Mouse (Mus musculus): ENCODE data around the gene Dand5. TPM values are rescaled to one million over a fixed set of nuclear protein-coding genes. Genes with fewer than 3 reads are reported as not detected.

Dand5 gene
- total RNA-seq (2021) = 1 to 10 TPM; 4.9 to 5.5 TPM

DNA sequence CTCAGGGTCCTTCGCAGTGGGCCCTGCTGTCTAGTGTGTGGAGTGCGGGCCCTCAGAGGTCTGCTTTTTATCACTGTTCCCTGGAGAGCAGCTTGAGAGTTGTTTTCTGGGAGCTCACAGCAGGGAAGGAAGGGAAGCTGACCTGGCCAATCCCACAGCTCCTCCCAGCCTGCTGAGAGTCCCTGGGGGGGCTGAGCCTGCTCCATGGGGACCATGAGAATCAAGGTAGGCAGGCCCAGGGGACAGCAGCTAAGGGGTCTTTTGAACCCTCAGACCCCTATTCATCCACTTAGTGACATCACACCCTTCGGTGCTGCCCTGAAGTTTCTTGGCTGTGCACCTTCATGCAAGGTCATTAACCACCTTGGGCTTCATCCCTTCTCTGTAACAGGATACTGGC, at the start of gene Dand5:
TSS of gene Dand5 (minus strand) at position 101 of the 400 bp plus-strand sequence.
- intact Hi-C loops (cut with DNase I) = no loop called here

GRCm38 (mm10) chr8:84871376-84872308, 49.0 kb upstream of the Dand5 start, which contains the start of gene Syce2:
Gene Syce2 (plus strand): TSS chr8:84872111.
- intact Hi-C loops (cut with DNase I) = no loop called here
- peak; percentile 74 for DNase-seq

More for the DNA sequence above, at the start of gene Dand5:
- DNase-seq = no peak

GRCm38 (mm10) chr8:84856864-84857441, 34.3 kb upstream of the Dand5 start, which contains the start of gene Farsa:
Gene Farsa (plus strand): TSS chr8:84856989.
- intact Hi-C loops (cut with DNase I) = loop anchor here (5.0 kb wide), 1 partner anchor 105 kb away; no protein-coding TSS in a partner anchor
- DNase-seq = peak; percentile 93

DNA sequence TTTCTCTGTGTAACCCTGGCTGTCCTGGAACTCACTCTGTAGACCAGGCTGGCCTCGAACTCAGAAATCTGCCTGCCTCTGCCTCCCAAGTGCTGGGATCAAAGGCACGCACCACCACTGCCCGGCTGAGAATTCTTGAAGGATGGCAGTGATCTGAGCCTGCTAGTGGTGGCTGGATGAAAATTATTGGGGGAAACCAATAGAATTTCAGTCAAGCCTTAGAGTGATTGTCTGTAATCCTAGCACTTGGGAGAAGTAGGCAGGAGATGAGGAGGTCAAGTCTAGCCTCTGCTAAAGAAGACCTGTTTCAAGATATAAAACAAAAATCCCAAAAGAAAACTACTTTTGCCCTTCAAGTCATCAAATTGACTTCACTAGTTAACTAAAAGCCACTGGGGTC, 33.8 kb upstream of the Dand5 start:
- no peak for DNase-seq
- intact Hi-C loops (cut with DNase I) = loop anchor here (5.0 kb wide), 1 partner anchor 106 kb away; no protein-coding TSS in a partner anchor

- DNase-seq = no peak
- intact Hi-C loops (cut with DNase I) = no loop called here
Measured at GRCm38 (mm10) chr8:84847684-84848435, 25.2 kb upstream of the Dand5 start.

DNA sequence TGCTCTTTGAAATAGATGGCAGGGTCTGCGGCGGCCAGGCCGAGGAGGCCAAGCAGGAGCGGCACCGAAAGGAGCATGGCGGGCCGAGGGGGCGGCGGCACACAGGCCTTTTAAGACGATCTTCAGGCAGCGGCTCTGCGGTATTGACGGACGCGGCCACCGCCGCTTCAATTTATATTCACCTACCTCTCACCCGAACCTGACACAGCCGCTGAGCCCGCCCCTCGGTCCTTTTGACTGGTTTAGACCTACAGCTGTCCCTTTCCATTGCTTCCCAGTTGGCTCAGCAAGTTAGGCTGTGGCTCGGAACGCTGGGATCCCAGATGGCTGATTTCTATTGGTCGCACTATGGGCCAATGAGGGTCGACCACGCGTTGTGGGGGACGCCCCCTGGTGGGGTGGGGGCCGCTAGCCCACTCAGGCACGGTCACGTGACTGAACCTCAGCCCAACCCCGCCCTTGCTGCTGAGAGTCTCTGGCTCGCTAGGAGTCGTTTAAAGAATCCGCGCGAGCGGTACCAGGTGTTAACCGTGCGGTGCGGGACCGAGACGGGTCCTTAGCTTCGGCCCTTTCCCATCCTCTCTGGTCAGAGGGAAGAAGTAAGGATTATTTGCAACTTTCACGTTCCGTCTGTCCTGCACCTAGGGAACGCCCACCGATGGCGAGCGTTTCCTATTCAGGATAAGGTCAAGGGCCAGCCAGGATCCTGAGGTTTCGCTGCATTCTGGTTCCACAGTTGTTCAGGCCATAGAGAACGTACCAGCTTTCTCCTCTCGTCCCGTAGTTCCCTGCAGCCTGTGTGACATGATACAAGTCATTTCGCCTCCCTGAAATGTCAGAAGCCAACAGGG, 24.3 kb upstream of the Dand5 start, which contains the start of gene Calr:
TSS of gene Calr (minus strand) at position 213 of the 851 bp plus-strand sequence.
- intact Hi-C loops (cut with DNase I) = no loop called here
- peak; percentile 100 for DNase-seq

DNA sequence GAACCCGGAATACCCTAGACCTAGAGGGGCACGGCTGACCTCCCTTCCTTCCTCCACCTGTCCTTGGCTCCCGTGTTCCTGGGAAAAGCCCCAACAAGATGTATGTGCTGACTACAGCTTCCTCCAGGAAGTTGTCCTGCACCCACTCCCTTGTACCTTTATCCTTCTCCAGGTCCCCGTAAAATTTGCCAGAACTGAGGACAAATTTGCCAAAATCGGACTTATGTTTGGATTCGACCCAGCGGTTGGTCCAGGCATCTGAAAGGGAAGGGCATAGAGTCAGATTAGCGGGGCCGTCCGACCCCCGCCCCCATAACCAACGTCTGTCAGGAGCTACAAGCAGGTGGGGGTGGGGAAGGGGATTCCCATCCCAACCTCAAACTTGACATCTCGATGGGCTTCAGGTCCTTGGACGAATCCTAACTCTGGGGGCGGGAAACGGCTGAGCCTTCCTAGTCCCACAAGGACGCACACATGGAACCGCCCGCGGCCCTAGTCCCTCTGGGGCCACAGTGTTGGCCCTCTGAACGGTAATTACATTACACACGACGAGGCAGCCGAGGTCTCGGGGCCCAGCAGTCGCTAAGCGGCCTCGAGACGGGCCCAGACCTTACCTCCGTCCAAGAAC, 23.6 kb upstream of the Dand5 start:
- intact Hi-C loops (cut with DNase I) = no loop called here
- peak; percentile 45 for DNase-seq

DNA sequence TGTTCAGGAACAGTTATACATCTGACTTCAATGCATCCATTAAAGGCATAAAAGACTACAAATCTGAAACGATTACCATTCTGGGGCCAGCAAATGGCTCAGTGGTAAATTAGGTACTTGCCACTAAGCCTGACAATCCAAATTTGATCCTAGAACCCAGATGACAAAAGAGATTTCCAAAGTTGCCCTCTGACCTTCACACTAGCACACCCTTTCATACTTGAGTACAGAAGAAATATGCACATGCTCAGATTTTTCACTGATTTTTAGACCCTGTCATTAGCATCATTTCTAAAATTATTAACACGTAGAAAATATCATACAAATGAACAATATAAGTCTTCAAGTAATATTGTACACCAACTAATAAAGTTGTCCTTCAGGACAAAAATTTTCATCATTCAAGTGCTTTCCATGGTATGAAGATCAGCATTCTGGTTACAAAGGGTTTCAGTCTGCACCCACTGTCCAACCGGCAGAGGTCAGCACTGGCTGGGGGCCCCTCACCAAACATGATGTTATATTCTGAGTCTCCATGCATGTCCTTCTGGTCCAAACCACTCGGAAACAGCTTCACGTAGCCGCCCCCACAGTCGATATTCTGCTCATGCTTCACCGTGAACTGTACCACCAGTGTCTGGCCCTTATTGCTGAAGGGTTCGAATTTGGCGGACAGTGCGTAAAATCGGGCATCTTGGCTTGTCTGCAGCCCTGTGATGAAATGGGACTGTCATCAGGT, 22.9 kb upstream of the Dand5 start:
- intact Hi-C loops (cut with DNase I) = no loop called here
- DNase-seq = peak; percentile 67

GRCm38 (mm10) chr8:84844397-84845070, 21.9 kb upstream of the Dand5 start:
- intact Hi-C loops (cut with DNase I) = no loop called here

GRCm38 (mm10) chr8:84841514-84841913, 18.9 kb upstream of the Dand5 start:
- no peak for DNase-seq
- intact Hi-C loops (cut with DNase I) = no loop called here

More at GRCm38 (mm10) chr8:84844397-84845070, 21.9 kb upstream of the Dand5 start:
- no peak for DNase-seq

- peak; percentile 93 for DNase-seq
- intact Hi-C loops (cut with DNase I) = no loop called here
Measured at GRCm38 (mm10) chr8:84840248-84840999, 17.8 kb upstream of the Dand5 start, which contains the start of gene Rad23a. Gene Rad23a (minus strand): TSS chr8:84840665.

GRCm38 (mm10) chr8:84839875-84840247, 17.2 kb upstream of the Dand5 start:
- intact Hi-C loops (cut with DNase I) = no loop called here
- no peak for DNase-seq

GRCm38 (mm10) chr8:84839411-84839810, 16.8 kb upstream of the Dand5 start:
- intact Hi-C loops (cut with DNase I) = no loop called here
- DNase-seq = no peak

- no peak for DNase-seq
- intact Hi-C loops (cut with DNase I) = no loop called here
Measured at GRCm38 (mm10) chr8:84838513-84838912, 15.9 kb upstream of the Dand5 start.

- DNase-seq = no peak
- intact Hi-C loops (cut with DNase I) = no loop called here
Measured at GRCm38 (mm10) chr8:84837912-84838470, 15.4 kb upstream of the Dand5 start.

GRCm38 (mm10) chr8:84837149-84837911, 14.7 kb upstream of the Dand5 start:
- intact Hi-C loops (cut with DNase I) = no loop called here
- DNase-seq = no peak
